Mouse (Mus musculus) megakaryocyte, embryonic 14.5 days (primary cell): Measurements from ENCODE around the gene Nlrc4.

Source experiments
- FLI1 ChIP-seq: IDR thresholded peaks from 2 replicates; pipeline ENCODE4 v1.6.1; 2012; ENCODE audit warnings: low read length, inconsistent platforms, mixed read lengths
- GATA1 ChIP-seq: IDR thresholded peaks from 3 replicates; pipeline ENCODE4 v1.6.1; 2012; ENCODE audit warnings: mixed read lengths, low read length, inconsistent platforms, borderline replicate concordance

GRCm38 (mm10) chr17:74453928-74454327, 5.0 kb downstream of the Nlrc4 start:
- TF ChIP-seq GATA1 (no peak), FLI1 (no peak)
